Mouse (Mus musculus) embryonic facial prominence, embryonic 10.5 days (tissue): ENCODE measurements around the gene Thoc5. TPM values are rescaled to one million over a fixed set of nuclear protein-coding genes. Genes with fewer than 3 reads are reported as not detected.

Experiments used
- DNase-seq: peaks from one replicate; pipeline ENCODE4 v3.0.0-alpha.2; 2017; ENCODE audit warnings: low spot score
- H3K27ac ChIP-seq: fragments of 300-500 bp; sonication (generic); replicated peaks from 2 replicates; pipeline ENCODE4 v1.5.1; 2016; ENCODE audit warnings: mild to moderate bottlenecking
- H3K27me3 ChIP-seq: fragments of 300-500 bp; sonication (generic); replicated peaks from 2 replicates; pipeline ENCODE4 v1.6.1; 2016; ENCODE audit warnings: low read depth, mild to moderate bottlenecking; ENCODE audit not compliant: poor library complexity, severe bottlenecking
- H3K36me3 ChIP-seq: fragments of 300-500 bp; sonication (generic); replicated peaks from 2 replicates; pipeline ENCODE4 v1.6.1; 2016; ENCODE audit warnings: mild to moderate bottlenecking, moderate library complexity
- H3K4me1 ChIP-seq: fragments of 300-500 bp; sonication (generic); 2 replicates; pipeline ENCODE4 v1.6.1; 2016
- H3K4me3 ChIP-seq: fragments of 300-500 bp; sonication (generic); 2 replicates; pipeline ENCODE4 v1.5.1; 2016; ENCODE audit warnings: mild to moderate bottlenecking, moderate library complexity
- H3K9me3 ChIP-seq: fragments of 300-500 bp; sonication (generic); 2 replicates; pipeline ENCODE4 v1.6.1; 2016; ENCODE audit warnings: mild to moderate bottlenecking
- WGBS: fragments of 180-500 bp; shearing (Covaris S2); methylation state at CpG from one replicate; pipeline ENCODE4 v1.1.7; 2016; 5-methylcytosine and 5-hydroxymethylcytosine counted together
- polyA plus RNA-seq: library from polyadenylated mRNA; unstranded; fragments of >200 nt; fragmentation: Nextera tagmentation; extraction: Ambion mirVana; gene quantifications from 2 replicates; pipeline ENCODE4 v1.2.1, GENCODE M21; 2016

Gene Thoc5
- polyA plus RNA-seq: 52.1 and 52.9 TPM in 2 replicates

DNA sequence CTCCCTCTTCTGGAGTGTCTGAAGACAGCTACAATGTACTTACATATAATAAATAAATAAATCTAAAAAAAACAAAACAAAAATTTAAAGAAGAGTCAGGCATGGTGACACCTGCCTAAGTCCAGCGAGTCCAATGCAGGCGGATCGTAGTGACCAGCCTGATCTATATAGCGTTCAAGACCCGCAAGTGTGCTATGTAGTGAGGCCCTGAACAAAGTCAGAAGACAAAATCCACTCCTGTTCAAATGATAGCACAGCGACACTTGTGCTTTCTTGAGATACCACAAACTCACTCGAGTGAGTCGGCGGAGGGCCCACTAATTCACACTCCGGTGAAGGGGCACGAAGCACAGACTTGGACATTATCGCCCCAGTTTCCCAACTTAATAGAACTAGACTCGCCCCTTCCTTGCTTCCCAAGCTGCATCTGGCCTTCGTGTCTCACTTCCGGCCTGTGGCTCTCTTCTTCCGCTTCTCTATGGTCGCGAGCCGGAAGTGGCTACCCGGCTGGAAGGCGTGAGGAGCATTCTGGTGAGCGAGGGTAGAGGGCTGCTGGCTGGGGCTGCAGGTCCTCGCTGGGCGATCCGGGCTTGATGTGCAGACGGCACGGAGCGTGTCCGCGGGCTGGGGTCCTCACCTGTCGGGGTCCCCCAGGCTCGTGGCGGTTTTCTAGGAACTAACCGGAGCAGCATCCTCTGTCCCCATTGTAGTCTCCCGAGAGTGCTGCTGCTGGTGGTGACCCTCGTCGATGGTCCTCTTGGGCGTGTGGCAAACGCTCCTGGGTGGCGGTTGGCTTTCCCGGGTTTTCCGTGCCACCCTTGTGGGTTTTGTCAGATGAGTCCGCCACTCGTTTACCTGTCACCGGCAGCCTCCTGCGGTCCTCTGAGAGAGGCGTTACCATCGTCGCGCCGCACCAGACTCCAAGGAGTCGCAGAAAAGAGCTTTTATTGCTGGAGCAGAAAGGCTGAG is at the start of gene Thoc5:
Thoc5 (plus strand) TSS at position 473 of the 969 bp plus-strand sequence.
- Histone ChIP-seq H3K9me3 (no peaks in the 10 kb centered on the region), H3K4me1 (peaks cover 8% of the 10 kb centered on the region), H3K36me3 (peaks cover 62% of the 10 kb centered on the region), H3K27ac (peak within 1 kb of the TSS; percentile 88), H3K4me3 (peak within 1 kb of the TSS; percentile 80), H3K27me3 (no peaks in the 10 kb centered on the region)
- 3% methylated on average over 52 of the region's 52 CpGs for WGBS
- DNase-seq: peak; percentile 88

DNA sequence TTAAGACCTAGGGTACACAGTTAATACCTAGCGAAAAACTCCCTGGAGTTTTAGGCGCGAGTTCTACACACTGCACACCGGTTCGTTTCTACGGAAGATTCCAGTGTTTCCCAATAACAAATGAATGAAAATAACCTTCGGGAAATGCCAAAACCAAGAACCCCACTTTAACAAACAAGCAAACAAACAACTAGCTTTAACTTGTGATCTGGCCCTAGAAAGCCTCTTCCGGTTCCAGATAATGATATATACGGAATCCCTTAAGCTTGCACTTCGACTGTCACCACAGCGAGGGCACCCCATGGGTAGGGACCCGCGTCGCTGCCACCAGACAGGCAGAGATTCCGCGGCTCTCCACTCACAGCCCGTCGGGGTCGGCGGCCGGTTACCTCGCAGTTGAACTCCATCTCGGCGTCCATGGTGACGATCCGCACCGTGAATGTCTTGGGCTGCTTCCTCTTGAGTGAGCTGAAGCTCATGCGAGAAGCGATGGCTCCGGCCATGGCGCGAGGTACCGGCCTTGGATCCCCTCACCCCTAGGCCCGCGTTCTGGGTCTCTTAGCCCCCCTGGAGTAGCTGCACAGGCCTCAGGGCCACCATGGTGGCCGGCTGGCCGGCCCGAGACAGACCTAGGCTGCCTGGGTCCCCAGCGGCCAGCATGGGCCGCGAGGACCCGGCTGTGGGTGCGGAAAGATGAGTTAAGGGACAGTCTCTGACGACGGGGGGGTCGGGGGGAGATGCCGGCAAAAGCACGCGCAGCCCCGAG is 46.5 kb upstream of the Thoc5 start:
- Histone ChIP-seq H3K4me1 (peaks cover 17% of the 10 kb centered on the region), H3K36me3 (peaks cover 24% of the 10 kb centered on the region), H3K27me3 (no peaks in the 10 kb centered on the region), H3K27ac (peak overlapping the region; percentile 91), H3K9me3 (no peaks in the 10 kb centered on the region), H3K4me3 (peak overlapping the region; percentile 77)
- 1% methylated on average over 50 of the region's 50 CpGs for WGBS
- peak; percentile 67 for DNase-seq

DNA sequence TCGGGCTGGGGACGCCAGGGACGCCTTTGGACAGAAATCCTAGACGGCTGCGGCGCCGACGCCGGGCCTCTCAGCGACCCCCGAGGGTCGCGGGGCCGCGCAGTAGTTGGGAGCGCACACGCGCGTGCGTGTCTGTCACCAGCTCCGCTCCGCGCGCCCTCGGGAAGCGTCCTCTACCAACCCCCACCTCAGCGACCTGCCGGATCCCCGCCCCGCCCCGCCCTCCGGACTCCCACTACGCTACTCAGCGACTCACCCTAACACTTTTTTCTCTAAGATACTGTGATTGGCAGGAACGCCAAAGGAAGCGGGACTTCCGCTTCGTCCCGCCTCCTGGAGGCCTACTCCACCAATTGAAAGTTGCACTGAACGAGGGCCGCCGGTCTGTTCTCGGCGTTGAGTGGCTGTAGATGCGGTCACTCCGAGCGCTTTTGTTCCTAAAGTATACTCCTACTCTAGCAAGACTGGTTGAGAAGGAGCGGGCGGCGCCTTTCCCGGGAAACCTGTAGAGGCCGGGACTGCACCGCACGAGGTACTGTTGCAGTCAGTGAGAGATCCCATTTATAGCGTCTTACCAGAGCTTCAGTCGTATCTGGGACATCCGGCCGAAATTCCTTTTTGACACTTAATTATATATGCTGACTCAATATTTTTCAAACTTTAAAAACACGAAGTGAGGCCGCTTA is 45.7 kb upstream of the Thoc5 start, which contains the start of gene Nf2:
Nf2 (minus strand) TSS at position 279 of the 686 bp plus-strand sequence.
- no peaks in the 10 kb centered on the region for H3K27me3 ChIP-seq
- WGBS: under 1% methylated on average over 60 of the region's 60 CpGs
- H3K36me3 ChIP-seq: peaks cover 17% of the 10 kb centered on the region
- peaks cover 17% of the 10 kb centered on the region for H3K4me1 ChIP-seq
- H3K9me3 ChIP-seq: no peaks in the 10 kb centered on the region
- H3K27ac ChIP-seq: peak within 1 kb of the TSS; percentile 91
- peak; percentile 97 for DNase-seq
- H3K4me3 ChIP-seq: peak within 1 kb of the TSS; percentile 77

DNA sequence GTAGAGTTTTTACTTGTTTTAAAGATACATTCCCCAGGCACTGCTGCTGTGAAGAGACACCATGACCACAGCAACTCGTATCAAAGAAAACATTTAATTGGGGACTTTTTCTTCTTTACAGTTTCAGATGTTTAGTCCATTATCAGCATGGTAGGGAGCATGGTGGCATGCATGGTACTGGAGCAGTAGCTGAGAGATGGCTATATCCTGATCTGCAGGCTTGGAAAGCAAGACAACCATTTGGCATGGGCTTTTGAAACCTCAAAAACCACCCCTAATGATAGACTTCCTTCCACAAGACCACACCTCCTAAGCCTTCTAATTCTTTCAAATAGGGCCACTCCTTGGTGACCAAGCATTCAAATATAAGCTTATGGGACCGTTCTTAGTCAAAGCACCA is 44.7 kb upstream of the Thoc5 start:
- no peaks in the 10 kb centered on the region for H3K27me3 ChIP-seq
- H3K9me3 ChIP-seq: no peaks in the 10 kb centered on the region
- H3K4me3 ChIP-seq: peak overlapping the region; percentile 77
- DNase-seq: no peak
- 92% methylated on average over 2 of the region's 2 CpGs for WGBS
- peaks cover 10% of the 10 kb centered on the region for H3K36me3 ChIP-seq
- peaks cover 19% of the 10 kb centered on the region for H3K4me1 ChIP-seq
- H3K27ac ChIP-seq: no peak overlapping the region

DNA sequence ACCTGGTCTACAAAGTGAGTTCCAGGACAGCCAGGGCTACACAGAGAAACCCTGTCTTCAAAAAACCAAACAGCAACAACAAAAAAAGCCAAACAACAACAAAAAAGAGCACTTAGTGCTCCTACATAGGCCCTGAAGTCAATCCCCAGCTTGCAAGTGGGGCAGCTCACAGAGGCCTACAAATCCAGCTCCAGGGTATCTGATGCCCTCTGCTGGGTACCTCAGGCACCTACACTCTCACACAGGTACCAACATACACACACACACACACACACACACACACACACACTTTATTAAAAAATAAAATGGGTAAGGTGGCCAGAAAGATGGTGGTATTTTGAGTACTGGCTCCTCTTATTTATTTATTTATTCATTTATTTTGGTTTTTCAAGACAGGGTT is 42.1 kb upstream of the Thoc5 start:
- Histone ChIP-seq H3K36me3 (no peaks in the 10 kb centered on the region), H3K4me3 (no peak overlapping the region)
- DNase-seq: no peak

DNA sequence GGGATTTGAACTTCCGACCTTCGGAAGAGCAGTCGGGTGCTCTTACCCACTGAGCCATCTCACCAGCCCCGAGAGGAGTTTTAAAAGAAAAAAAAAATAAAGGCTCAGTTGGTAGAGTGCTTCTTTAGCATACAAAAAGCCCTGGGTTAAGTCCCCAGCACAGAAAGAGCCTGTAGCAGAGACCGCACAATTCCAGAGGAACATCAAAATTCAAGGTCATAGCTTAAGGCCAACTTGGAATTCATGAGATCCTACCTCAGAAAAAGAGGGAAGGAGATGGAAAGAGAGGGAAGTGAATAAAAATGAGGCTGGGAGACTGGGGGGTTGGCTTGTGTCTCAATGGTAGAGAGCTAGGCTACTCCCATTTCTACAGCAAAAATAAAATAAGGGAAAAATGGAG is 40.9 kb upstream of the Thoc5 start:
- no peaks in the 10 kb centered on the region for H3K9me3 ChIP-seq
- no peak for DNase-seq
- no peaks in the 10 kb centered on the region for H3K36me3 ChIP-seq
- whole genome bisulfite sequencing: 90% methylated on average over 5 of the region's 5 CpGs
- peaks cover 7% of the 10 kb centered on the region; the same call in 1 of the 2 replicates for H3K4me1 ChIP-seq
- H3K4me3 ChIP-seq: no peak overlapping the region
- H3K27me3 ChIP-seq: no peaks in the 10 kb centered on the region
- no peak overlapping the region for H3K27ac ChIP-seq

More for the DNA sequence above, 42.1 kb upstream of the Thoc5 start:
- no peak overlapping the region for H3K27ac ChIP-seq
- H3K4me1 ChIP-seq: peaks cover 10% of the 10 kb centered on the region
- no peaks in the 10 kb centered on the region for H3K9me3 ChIP-seq
- H3K27me3 ChIP-seq: no peaks in the 10 kb centered on the region

DNA sequence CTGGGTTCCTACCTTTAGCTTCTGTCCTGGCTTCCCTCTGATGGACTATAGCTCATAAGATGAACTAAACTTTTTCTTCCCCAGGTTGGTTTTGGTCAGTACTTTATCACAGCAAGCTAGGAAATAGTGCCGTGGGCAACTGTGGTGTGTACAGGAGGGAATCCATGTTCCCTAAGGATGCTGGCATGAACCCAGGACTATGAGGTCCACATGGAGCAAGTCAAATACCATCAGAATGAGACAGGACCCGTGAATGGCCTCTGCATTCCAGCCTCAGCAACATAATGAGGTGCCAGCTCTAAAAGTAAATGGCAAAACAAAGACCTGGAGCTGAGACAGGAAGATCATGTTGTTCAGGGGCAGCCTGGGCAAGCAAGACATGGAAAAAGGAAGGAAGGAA is 36.7 kb upstream of the Thoc5 start:
- Histone ChIP-seq H3K36me3 (no peaks in the 10 kb centered on the region), H3K27me3 (no peaks in the 10 kb centered on the region), H3K4me1 (peaks cover 27% of the 10 kb centered on the region), H3K9me3 (no peaks in the 10 kb centered on the region), H3K4me3 (no peak overlapping the region), H3K27ac (no peak overlapping the region)
- 69% methylated on average over 2 of the region's 2 CpGs for WGBS
- no peak for DNase-seq

DNA sequence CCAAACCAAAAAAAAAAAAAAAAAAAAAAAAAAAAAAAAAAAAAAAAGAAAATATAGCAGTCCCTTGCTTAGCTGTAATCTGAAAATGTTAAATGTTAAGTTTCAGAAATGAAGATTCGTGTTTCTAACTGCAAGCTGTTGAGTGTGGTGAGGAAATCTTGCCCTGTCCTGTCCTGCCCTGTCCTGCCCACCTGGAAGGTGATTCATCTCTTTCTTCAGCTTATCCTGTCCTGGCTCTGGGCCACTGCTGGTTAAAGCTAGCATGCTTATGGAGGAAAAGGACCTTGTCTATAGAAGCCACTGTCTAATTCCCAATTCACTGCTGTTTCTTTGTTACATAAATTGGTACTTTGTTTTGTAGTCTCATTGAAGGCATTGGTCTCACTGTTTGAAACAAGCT is 34.1 kb upstream of the Thoc5 start:
- H3K27ac ChIP-seq: 0 out of 2 replicates have a peak overlapping the region, but pooled peaks have one; percentile 19
- H3K9me3 ChIP-seq: no peaks in the 10 kb centered on the region
- peaks cover 20% of the 10 kb centered on the region for H3K4me1 ChIP-seq
- no peak overlapping the region for H3K4me3 ChIP-seq
- H3K27me3 ChIP-seq: no peaks in the 10 kb centered on the region
- DNase-seq: no peak
- 61% methylated on average over 1 of the region's 1 CpGs for WGBS
- H3K36me3 ChIP-seq: no peaks in the 10 kb centered on the region

DNA sequence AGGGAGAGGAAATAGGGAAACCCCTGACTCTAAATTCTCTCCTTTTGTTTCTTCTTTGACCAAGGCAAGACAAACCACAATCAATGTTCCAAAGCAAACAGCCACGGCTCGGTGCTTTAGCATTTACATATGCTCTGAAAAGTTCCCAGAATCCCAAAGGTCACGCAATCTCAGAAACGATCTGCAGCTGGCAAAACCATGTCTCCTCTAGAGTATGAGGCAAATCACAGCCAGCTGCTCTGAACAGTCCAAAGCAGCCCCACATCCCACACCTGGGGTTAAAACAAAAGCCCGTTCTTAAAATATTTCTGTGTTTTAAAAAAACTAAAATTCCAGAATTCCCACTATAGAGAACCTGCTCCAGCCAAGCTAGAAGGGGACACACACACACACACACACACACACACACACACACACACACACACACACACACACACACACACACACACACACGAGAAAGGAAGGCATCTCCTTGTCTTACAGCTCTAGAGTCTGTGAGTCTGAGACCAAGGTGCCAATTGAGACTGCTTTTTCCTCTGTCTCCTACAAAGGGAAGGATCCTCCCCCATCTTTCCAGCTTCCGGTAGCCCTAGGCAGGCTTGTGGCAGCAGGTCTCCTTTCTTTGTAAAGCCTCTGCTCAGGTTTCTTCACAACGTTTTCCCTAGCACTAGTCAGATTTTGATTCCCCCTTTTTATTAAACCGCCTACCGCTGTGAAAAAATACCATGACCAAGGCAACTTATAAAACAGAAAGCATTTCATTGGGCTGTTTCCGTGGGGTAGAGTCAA is 33.1 kb upstream of the Thoc5 start:
- Histone ChIP-seq H3K4me3 (0 out of 2 replicates have a peak overlapping the region, but pooled peaks have one; percentile 13), H3K4me1 (peaks cover 20% of the 10 kb centered on the region), H3K27me3 (no peaks in the 10 kb centered on the region), H3K9me3 (no peaks in the 10 kb centered on the region), H3K27ac (peak overlapping the region; percentile 81), H3K36me3 (no peaks in the 10 kb centered on the region)
- DNase-seq: peak; percentile 63
- 39% methylated on average over 11 of the region's 11 CpGs for WGBS

DNA sequence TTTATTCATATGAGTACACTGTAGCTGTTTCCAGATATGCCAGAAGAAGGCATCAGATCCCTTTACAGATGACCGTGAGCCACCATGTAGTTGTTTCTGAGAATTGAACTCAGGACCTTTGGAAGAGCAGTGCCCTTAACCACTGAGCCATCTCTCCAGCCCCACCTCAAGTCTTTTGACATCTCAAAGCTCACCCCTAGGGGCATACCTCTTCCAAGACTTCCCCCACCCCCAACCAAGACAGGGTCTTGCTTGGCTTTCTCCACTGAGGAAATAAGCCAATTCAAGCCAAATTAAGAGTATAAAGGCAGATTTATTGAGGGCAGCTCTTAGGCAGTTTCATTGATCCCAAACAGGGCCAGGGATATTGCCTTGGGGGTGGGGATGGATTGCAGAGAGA is 32.4 kb upstream of the Thoc5 start:
- no peaks in the 10 kb centered on the region for H3K9me3 ChIP-seq
- peaks cover 20% of the 10 kb centered on the region for H3K4me1 ChIP-seq
- DNase-seq: no peak
- no peaks in the 10 kb centered on the region for H3K27me3 ChIP-seq
- H3K27ac ChIP-seq: peak overlapping the region; percentile 81
- WGBS: 95% methylated on average over 1 of the region's 1 CpGs
- no peaks in the 10 kb centered on the region for H3K36me3 ChIP-seq
- no peak overlapping the region for H3K4me3 ChIP-seq

DNA sequence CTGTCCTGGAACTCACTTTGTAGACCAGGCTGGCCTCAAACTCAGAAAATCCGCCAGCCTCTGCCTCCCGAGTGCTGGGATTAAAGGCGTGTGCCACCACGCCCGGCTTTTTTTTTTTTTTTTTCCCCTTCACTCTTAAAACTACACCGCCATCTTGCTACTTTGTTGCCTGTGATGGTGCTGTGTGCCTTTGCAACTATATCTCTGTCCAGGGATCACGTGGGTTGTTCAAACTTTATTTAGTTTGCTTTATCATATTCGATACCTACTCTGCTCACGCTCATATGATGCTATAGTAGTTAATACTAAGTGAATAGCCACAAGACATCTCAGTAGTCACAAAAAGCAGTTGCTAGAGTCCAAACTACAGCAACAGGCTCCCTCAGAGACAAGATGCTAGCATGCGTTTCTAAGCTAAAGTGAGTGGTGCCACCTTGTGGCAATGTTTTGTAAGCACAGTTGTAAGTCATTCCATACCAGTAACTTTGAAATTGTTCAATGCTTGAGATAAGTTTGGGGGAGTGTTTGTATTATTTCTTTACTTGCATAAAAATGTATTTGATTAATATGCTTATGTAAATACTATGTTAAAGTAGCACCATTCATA is 29.4 kb upstream of the Thoc5 start:
- no peak overlapping the region for H3K4me3 ChIP-seq
- H3K9me3 ChIP-seq: no peaks in the 10 kb centered on the region
- no peaks in the 10 kb centered on the region for H3K36me3 ChIP-seq
- 30% methylated on average over 10 of the region's 10 CpGs for WGBS
- no peak overlapping the region for H3K27ac ChIP-seq
- peak; percentile 62 for DNase-seq
- peaks cover 20% of the 10 kb centered on the region for H3K4me1 ChIP-seq
- H3K27me3 ChIP-seq: no peaks in the 10 kb centered on the region
